Mouse (Mus musculus): ENCODE data around the gene Adcyap1r1. TPM values are rescaled to one million over a fixed set of nuclear protein-coding genes. Genes with fewer than 3 reads are reported as not detected.

Adcyap1r1 gene
- total RNA-seq, 2 experiments from 2014 or later, result 138 to 149 TPM

DNA sequence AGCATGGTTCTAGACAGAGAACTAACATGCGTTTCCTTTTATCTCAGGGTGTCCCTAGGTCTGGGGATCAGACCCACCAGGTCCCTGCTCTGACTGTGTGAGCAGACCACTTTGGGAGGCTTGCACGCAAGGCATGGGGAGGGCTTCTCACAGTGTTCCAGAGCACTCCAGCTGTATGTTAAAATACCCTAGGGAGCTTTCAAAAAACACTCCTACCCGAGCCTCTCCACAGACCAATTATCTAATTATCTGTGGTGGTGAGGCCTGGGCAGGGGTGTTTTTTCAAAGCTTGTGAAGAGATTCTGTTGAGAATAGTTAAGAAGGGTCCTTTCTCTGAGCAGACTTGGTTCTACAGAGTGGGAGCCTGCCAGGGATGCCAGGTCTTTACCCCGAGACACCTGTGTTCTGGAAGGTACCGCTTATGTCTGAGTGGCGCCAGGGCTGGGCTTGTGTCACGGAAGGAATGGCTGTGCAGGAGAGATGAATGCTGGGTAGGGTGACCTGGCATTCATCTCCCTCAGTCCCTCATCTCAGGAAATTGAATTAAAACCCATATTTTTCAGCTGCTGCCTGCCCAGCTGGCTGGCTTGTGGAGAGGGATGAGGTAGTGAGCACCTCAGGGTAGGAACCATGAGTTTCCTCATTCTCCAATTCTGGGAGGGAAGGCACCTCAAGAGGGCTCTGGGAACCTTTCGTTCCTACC, 2.7 kb upstream of the Adcyap1r1 start:
- DNase-seq, result no peak

- no peak for DNase-seq
Measured at GRCm38 (mm10) chr6:55452381-55452780, 603 bp downstream of the Adcyap1r1 start.

- no peak for DNase-seq
Measured at GRCm38 (mm10) chr6:55453548-55453947, 1.8 kb downstream of the Adcyap1r1 start.

DNA sequence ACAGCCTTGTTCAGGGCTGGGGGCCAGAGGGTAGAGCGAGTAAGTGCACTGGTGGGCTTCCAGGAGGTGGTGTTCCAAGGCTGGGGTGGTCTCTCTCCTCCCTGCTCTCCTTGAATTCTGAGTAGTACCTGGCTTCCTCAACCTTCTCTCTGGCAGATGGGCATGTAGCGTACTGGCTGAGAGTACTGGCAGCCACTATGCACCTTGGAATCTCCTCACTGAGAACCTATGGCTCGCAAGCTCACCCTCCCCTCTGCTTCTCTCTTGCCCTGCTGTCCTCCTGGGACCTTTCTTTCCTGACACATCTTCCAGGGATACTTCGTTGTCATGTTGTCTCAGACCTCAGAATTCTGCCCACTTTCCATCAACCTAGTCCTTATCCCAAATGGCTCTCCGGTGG, 3.9 kb downstream of the Adcyap1r1 start:
- no peak for DNase-seq

DNA sequence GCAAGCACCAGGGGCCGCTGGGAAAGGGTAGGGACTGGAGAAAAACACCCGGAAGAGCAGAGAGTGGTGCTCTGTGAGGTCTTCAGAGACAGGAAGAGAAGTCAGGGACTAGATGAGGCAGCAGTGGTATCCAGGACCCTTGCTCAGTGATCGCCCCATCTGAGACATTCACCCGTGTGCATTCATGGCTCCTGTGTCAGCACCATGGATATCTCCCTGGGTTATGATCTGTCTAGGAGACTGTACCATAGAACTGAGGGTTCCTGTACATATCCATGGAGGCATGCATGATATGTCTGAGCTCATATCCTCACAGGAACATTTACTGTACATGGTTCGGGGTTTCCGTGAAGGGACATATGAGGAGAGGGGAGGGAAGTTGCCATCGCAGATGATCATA, 5.9 kb downstream of the Adcyap1r1 start:
- no peak for DNase-seq

- no peak for DNase-seq
Measured at GRCm38 (mm10) chr6:55458156-55458555, 6.4 kb downstream of the Adcyap1r1 start.

DNA sequence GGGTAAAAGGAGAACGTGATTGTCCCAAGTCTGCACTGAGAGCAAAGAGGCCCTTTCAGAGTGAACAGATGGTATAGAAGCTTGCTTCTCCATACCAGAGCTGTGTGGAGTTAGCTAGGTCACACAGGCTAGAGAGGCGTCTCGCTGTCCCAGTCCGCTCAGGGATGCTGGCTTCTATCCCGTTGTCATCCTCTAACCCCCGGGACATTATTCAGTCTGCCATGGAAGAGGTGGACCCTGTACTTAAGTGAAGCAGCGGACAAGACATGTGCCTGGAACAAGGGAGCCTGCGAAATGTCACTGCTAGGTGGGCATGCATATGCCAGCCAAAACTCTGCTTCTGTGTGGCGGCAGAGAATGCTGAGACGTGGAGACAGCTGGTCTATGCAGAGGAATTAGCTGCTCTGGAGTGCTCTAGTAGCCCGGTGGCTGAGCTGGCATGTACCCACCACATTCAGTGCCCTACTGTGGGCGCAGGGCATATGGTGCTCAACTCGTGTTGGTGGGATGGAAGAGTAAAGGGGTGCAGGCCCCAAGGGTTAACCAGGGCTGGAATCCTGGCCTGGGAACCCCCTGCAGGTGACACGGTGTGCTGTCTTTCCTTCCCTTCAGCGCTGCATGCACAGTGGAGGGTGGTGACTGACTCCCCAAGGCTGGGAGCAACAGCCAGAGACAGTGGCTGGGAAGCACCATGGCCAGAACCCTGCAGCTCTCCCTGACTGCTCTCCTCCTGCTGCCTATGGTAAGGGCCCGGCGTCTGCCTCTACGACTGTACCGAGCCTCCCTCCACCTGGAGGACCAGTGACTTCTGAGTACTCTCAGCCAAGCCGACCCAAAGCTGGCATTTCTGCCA, 8.0 kb downstream of the Adcyap1r1 start:
- DNase-seq, result no peak

- DNase-seq, result no peak
Measured at GRCm38 (mm10) chr6:55461141-55461540, 9.4 kb downstream of the Adcyap1r1 start.

DNA sequence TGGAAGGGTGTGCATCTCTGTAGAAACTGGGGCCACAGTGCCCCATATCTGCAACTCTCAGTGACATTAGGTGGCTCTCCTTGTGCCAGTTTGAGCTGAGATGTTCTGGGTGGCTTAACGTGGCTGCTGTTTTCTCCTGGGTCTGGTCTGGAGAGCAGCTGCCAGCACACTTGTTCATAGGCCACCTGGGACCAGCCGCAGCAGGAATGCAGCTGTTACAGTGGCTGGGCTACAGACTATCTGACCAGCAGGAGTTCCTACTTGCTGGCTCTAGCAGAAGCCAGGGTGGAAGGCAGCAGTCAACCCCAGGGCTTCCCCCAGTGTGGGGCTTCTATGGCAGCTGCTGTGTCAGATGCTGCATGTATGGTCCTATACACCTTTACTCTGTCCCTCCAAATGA, 9.9 kb downstream of the Adcyap1r1 start:
- DNase-seq, result no peak

- no peak for DNase-seq
Measured at GRCm38 (mm10) chr6:55462394-55462793, 10.6 kb downstream of the Adcyap1r1 start.

- no peak for DNase-seq
Measured at GRCm38 (mm10) chr6:55463966-55464365, 12.2 kb downstream of the Adcyap1r1 start.

DNA sequence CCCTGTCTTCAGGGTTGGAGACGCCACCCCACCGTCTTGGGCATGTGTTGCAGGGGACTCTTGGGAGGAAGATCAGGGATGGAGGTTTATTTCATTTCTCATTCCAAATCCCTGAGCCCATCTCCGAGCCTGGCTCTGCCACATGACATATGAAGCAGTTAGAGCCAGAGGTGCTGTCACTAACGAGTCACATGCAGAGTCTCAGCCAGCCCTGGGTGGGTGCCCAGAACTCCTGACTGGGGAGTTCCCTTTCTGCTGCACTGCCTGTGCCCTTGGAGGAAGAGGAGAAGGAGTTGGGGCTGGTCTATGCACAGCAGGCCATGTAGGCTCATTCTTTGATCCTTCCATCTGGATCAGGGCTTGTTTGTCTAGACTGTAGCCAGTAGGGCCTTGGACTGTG, 13.5 kb downstream of the Adcyap1r1 start:
- DNase-seq, result no peak

GRCm38 (mm10) chr6:55466301-55466761, 14.6 kb downstream of the Adcyap1r1 start:
- DNase-seq, result no peak

- no peak for DNase-seq
Measured at GRCm38 (mm10) chr6:55470691-55471090, 18.9 kb downstream of the Adcyap1r1 start.

GRCm38 (mm10) chr6:55472381-55472780, 20.6 kb downstream of the Adcyap1r1 start:
- no peak for DNase-seq

GRCm38 (mm10) chr6:55480988-55481387, 29.2 kb downstream of the Adcyap1r1 start:
- no peak for DNase-seq

DNA sequence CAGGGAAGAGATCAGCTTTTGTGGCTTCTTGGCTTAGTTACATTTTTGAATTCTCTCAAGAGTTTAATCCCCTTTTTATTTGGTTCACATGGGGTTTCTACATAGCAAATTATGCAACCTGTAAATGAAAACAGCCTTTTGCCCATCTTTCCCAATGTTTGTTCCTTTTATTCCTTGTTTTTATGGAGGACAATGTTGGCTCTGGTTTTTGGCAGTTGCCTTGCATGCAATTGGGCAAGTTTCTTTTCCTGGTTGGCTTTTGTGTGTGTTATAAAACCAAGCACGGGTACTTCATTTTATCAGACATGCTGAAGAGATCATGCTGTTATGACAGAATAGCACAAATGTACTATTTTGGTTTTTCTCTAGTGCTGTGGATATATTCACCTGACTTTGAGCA, 30.7 kb downstream of the Adcyap1r1 start:
- no peak for DNase-seq

DNA sequence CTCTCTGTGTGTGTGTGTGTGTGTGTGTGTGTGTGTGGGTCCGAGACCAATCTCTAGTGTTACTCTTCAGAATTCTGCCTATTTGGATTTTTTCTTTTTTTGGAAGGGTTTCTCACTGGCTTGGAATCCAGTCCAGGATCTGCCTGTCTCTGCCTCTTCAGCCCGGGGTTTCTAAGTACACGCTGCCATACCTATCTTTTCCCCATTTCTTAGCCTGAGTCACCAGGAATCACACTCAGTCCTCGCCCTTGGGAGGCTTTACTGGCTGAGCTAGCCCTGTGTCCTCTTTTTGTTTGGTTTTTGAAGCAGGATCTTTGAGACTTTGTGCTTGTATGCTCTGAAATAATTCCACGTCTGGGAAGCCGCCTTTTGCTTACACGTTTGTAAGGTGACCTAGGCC, 31.6 kb downstream of the Adcyap1r1 start:
- DNase-seq, result no peak

- peak; percentile 65 to 74 for DNase-seq
Measured at GRCm38 (mm10) chr6:55484224-55484623, 32.4 kb downstream of the Adcyap1r1 start.

DNA sequence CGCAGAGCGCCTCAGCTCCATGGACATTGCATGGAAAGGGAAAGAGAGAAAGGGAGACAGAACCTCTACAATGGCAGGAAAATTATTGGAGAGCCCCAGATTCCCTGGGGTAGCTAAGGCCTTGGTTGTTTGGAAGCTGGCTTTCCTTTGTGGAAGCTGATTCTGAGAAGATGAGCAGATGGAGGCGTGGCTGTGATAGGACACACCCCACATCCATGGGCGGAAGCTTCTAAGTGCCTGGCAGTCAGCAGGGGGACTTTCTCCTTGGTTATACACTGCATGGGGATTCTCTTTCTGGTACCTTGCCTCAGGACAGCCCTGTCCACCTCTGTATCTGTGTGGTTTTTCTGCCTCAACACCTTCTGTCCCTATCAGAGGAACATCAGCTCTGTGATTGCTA, 33.4 kb downstream of the Adcyap1r1 start:
- DNase-seq, result no peak

GRCm38 (mm10) chr6:55487726-55488125, 35.9 kb downstream of the Adcyap1r1 start:
- no peak for DNase-seq

DNA sequence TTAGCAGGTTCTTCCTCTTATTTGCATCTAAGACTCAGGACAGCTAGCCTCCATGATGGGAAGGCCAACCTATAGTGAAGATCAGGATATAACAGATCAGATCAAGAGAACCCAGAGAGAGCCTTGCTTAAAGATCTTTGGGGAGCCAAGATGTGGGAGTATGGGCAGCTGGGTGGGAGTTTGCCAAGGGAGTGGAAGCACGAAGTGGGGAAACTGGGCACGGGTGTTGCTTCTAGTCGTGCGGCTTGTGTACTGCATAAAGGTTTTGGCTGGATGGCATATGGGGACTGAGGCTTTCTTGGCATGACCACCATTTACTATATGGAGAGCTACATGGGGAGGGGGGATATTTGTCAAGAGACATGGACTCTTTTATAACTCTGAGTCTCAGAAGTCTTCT, 44.4 kb downstream of the Adcyap1r1 start:
- DNase-seq, result no peak

DNA sequence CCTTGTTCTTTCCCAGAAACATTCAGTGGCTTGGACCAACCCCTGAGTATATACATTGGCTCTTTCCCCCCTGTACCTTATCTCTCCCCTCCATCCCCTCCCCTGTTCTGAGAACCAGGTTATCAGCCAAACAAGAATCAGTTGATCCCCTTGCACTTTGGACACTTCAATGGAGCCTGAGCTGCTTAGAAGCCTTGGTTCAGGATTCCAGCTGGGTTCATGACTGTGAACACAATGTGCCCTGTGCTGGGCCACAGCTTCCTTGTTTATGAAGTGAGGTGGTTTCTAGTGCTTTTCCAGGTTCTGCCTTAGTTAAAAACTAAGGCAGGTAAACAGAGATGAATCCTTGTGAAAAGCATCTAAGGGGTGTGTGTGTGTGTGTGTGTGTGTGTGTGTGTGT, 47.0 kb downstream of the Adcyap1r1 start:
- DNase-seq, result no peak

- DNase-seq, result no peak
Measured at GRCm38 (mm10) chr6:55501061-55501460, 49.3 kb downstream of the Adcyap1r1 start.

Data from layer of hippocampus, postnatal 36 days (tissue).